10 mouse cellular contexts compared by ENCODE assay signal in genomic region chr11:3650141-3650540, GRCm38 (mm10). TPM values are rescaled to one million over a fixed set of nuclear protein-coding genes. Genes with fewer than 3 reads are reported as not detected.
DNase-seq lines count a peak whose midpoint lies in the region; ATAC-seq lines count a peak whose summit lies in the region.
"Had no signal": no experiment of that assay in that cellular context is flagged by ENCODE, and none has a peak within 500 bp of the region (broad histone marks: within the 10 kb centered on the region; RNA-seq: fewer than 3 reads in every experiment).

No protein-coding gene starts in this region.

- no peak overlapping the region for H3K27ac ChIP-seq in heart, embryonic 15.5 days
- H3K27ac ChIP-seq in brown adipose tissue, adult 24 weeks (replicated peaks; ENCODE audit: low read depth, low read length) = no peak overlapping the region
- no peak overlapping the region for H3K27ac ChIP-seq in hindbrain, embryonic 15.5 days (replicated peaks)
- H3K27ac ChIP-seq in midbrain, embryonic 13.5 days = no peak overlapping the region

- H3K9ac ChIP-seq in heart, embryonic 15.5 days = no peak overlapping the region
- H3K9ac ChIP-seq in hindbrain, embryonic 15.5 days = no peak overlapping the region
- H3K9ac ChIP-seq in midbrain, embryonic 13.5 days (replicated peaks) = no peak overlapping the region

- peaks cover 27% of the 10 kb centered on the region for H3K4me1 ChIP-seq in heart, embryonic 15.5 days (replicated peaks)
- peaks cover 6% of the 10 kb centered on the region; the same call in 1 of the 2 replicates for H3K4me1 ChIP-seq in brown adipose tissue, adult 24 weeks (ENCODE audit: control insufficient read depth, insufficient read depth, insufficient read length, low read length)
- H3K4me1 ChIP-seq in hindbrain, embryonic 15.5 days (replicated peaks) = peaks cover 31% of the 10 kb centered on the region
- peaks cover 29% of the 10 kb centered on the region for H3K4me1 ChIP-seq in midbrain, embryonic 13.5 days (replicated peaks)

- H3K27me3 ChIP-seq in heart, embryonic 15.5 days = no peaks in the 10 kb centered on the region
- no peaks in the 10 kb centered on the region for H3K27me3 ChIP-seq in hindbrain, embryonic 15.5 days
- H3K27me3 ChIP-seq in midbrain, embryonic 13.5 days = no peaks in the 10 kb centered on the region
- H3K27me3 ChIP-seq: megakaryocyte, embryonic 14.5 days had no signal

- peak overlapping the region; percentile 76 for H3K4me3 ChIP-seq in heart, embryonic 15.5 days
- peak overlapping the region; percentile 80; the same call in 1 of the 2 replicates for H3K4me3 ChIP-seq in brown adipose tissue, adult 24 weeks (ENCODE audit: insufficient read depth, low read depth, low read length)
- peak overlapping the region; percentile 94 for H3K4me3 ChIP-seq in hindbrain, embryonic 15.5 days
- peak overlapping the region; percentile 79 for H3K4me3 ChIP-seq in midbrain, embryonic 13.5 days (replicated peaks)

- peak overlapping the region; percentile 82 for H3K4me2 ChIP-seq in heart, embryonic 15.5 days
- H3K4me2 ChIP-seq in hindbrain, embryonic 15.5 days = peak overlapping the region; percentile 78
- H3K4me2 ChIP-seq in midbrain, embryonic 13.5 days (replicated peaks) = peak overlapping the region; percentile 70

- WGBS in heart, embryonic 15.5 days = 91% methylated on average over 6 of the region's 6 CpGs
- WGBS in hindbrain, embryonic 15.5 days = 96% methylated on average over 6 of the region's 6 CpGs
- WGBS in midbrain, embryonic 13.5 days = 98% methylated on average over 6 of the region's 6 CpGs

- no peak for ATAC-seq in heart, embryonic 15.5 days (replicated peaks; ENCODE audit: insufficient number of reproducible peaks, insufficient read depth, low FRiP score, low read depth)
- ATAC-seq in hindbrain, embryonic 15.5 days (ENCODE audit: low FRiP score, low read depth) = no peak
- ATAC-seq in midbrain, embryonic 13.5 days = no peak

- H3K9me3 ChIP-seq in heart, embryonic 15.5 days (replicated peaks) = no peaks in the 10 kb centered on the region
- H3K9me3 ChIP-seq in hindbrain, embryonic 15.5 days = no peaks in the 10 kb centered on the region; the same call in 1 of the 2 replicates
- peaks cover 9% of the 10 kb centered on the region for H3K9me3 ChIP-seq in midbrain, embryonic 13.5 days

- H3K36me3 ChIP-seq in heart, embryonic 15.5 days = peaks cover 21% of the 10 kb centered on the region
- peaks cover 22% of the 10 kb centered on the region for H3K36me3 ChIP-seq in hindbrain, embryonic 15.5 days
- H3K36me3 ChIP-seq in midbrain, embryonic 13.5 days = peaks cover 23% of the 10 kb centered on the region

- no peak for DNase-seq in heart, adult 11 months
- no peak for DNase-seq in retina, embryonic 14.5 days (ENCODE audit: low spot score)
- DNase-seq in left cerebral cortex, postnatal 25 days (ENCODE audit: low spot score in 2 of 2) = no peak
- DNase-seq in right cerebral cortex, postnatal 4 days = no peak
- DNase-seq: thymus, adult 18-20 months had no signal

- intact Hi-C loops in left cerebral cortex, postnatal 25 days (cut with DNase I) = no loop called here

RNA-seq across cellular contexts. Expression of gene Morc2a, which starts 1.1 kb away (rescaled TPM):
- polyA plus RNA-seq in heart, embryonic 15.5 days (2015; fragmentation: Nextera tagmentation; extraction: Ambion mirVana) = 15.7 and 20.0 TPM in 2 replicates
- 5.7 and 7.9 TPM in 2 replicates for polyA plus RNA-seq in brown adipose tissue, adult 24 weeks (2012; ENCODE audit: insufficient read depth, insufficient read length, missing spikeins)
- polyA plus RNA-seq in hindbrain, embryonic 15.5 days (2015; fragmentation: Nextera tagmentation; extraction: Ambion mirVana) = 32.1 and 33.5 TPM in 2 replicates
- polyA plus RNA-seq in midbrain, embryonic 13.5 days (2015; fragmentation: Nextera tagmentation; extraction: Ambion mirVana) = 40.8 and 42.0 TPM in 2 replicates
- total RNA-seq in left cerebral cortex, postnatal 25 days (2021) = 10 to 100 TPM; 39.6 to 41.9 TPM
